Mouse (Mus musculus) macrophage (primary cell): ENCODE data around the gene Wee2. TPM values are rescaled to one million over a fixed set of nuclear protein-coding genes. Genes with fewer than 3 reads are reported as not detected.
A peak's percentile ranks its signal among the peaks of the same experiment; 100 is the strongest.

Experiments used
- H3K27ac ChIP-seq: fragments of 350-480 bp; formaldehyde crosslinking; 2 replicates; pipeline ENCODE4 v1.9.0; 2021
- H3K36me3 ChIP-seq: fragments of 350-480 bp; formaldehyde crosslinking; 2 replicates; pipeline ENCODE4 v1.9.0; 2021; ENCODE audit errors: inconsistent target
- H3K4me3 ChIP-seq: fragments of 350-480 bp; formaldehyde crosslinking; 2 replicates; pipeline ENCODE4 v1.9.0; 2021; ENCODE audit errors: inconsistent target
- H3K79me2 ChIP-seq: fragments of 350-480 bp; formaldehyde crosslinking; 2 replicates; pipeline ENCODE4 v1.9.0; 2021; ENCODE audit errors: inconsistent target
- WGBS: methylation state at CpG from one replicate; pipeline ENCODE4 v1.1.7; 2026; ENCODE audit warnings: inconsistent platforms; ENCODE audit not compliant: missing documents; 5-methylcytosine and 5-hydroxymethylcytosine counted together
- polyA plus RNA-seq: library from polyadenylated mRNA; stranded (reverse); fragments of 250-400 nt; gene quantifications from 3 replicates; pipeline ENCODE4 v1.2.4, GENCODE M21; 2018; ENCODE audit warnings: inconsistent platforms

Wee2 gene
- polyA plus RNA-seq, 1 experiment from 2014 or later = not detected

DNA sequence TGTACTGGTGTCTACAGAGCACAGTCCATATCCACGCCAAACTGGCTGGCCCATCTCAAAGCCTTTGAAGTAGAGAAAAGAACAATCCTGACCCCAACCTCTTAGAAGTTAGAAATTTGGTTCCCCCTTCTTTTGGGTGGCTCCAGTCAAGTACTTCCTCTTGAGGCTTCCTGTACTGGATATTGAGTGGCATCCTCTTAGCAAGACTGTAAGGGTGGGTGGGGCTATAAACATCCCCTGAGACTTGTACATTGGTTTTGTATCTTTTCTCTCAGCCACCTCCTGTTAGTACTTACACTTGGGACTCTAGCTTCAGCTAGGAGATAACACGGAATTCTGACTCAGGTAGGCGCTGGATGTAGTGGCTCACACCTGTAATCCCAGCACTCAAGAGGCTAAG is 8.6 kb upstream of the Wee2 start:
- no peaks in the 10 kb centered on the region for H3K79me2 ChIP-seq
- H3K27ac ChIP-seq = no peak overlapping the region
- H3K4me3 ChIP-seq = no peak overlapping the region
- WGBS = 58% methylated on average over 3 of the region's 3 CpGs
- no peaks in the 10 kb centered on the region for H3K36me3 ChIP-seq

DNA sequence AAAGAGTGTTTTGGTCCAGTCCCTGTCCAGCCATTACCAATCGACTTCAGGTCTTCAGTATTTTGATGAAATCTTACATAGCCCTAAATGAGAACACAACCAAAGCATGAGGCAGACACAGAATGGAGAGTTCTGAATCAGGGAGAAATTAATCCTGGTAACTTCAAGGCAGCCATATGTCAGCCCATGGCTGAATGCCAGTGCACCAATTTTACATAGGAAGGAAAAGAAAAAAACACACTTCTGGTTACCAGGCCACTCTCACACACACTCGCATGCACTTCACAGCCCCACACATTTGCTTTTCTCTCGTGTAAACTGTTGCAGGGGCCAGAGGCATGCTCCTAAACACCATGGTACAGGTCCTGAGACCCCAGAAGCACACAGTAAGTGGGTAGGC is 8.0 kb upstream of the Wee2 start:
- Histone ChIP-seq H3K36me3 (no peaks in the 10 kb centered on the region), H3K27ac (no peak overlapping the region)
- WGBS = 79% methylated on average over 3 of the region's 3 CpGs

DNA sequence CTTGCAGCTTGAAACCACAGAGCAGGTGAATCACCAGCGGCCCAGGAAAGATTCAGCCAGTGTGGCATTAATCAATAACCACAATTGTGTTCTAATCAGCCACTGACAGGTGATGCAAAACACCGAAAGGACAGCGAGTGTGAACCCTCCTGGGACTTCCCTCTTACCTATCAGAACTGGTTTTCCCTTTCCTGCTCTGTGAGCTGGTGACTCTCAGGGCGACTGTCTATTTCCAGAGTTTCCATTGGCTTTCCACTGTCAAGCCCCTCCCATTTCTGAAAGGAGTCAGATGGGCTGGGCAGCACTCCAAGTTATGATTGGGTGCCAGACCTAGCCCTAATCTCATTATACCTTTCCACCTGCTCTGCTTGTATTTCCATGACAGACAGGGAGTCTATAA is 7.5 kb upstream of the Wee2 start:
- H3K4me3 ChIP-seq = no peak overlapping the region
- no peaks in the 10 kb centered on the region for H3K79me2 ChIP-seq
- H3K36me3 ChIP-seq = no peaks in the 10 kb centered on the region
- WGBS = 88% methylated on average over 4 of the region's 4 CpGs
- no peak overlapping the region for H3K27ac ChIP-seq

More for the DNA sequence above, 8.0 kb upstream of the Wee2 start:
- Histone ChIP-seq H3K4me3 (no peak overlapping the region), H3K79me2 (no peaks in the 10 kb centered on the region)

DNA sequence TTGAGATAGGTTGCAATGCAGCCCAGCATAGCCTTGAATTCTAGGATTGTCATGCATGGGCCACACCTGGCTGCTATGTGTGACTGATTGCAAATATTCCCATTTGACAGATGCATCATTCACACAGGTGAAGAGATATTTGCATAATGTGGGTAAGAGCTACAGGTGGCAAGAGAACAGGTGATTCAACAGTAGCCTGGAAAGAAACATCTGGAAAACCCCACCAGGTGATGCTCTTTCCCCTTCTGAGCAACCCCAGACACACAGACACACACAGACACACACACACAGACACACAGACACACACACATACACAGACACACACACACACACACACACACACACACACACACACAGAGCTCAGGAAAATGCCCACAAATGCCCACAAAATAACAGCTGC is 7.1 kb upstream of the Wee2 start:
- H3K27ac ChIP-seq = no peak overlapping the region
- no peak overlapping the region for H3K4me3 ChIP-seq
- H3K36me3 ChIP-seq = no peaks in the 10 kb centered on the region
- no peaks in the 10 kb centered on the region for H3K79me2 ChIP-seq

DNA sequence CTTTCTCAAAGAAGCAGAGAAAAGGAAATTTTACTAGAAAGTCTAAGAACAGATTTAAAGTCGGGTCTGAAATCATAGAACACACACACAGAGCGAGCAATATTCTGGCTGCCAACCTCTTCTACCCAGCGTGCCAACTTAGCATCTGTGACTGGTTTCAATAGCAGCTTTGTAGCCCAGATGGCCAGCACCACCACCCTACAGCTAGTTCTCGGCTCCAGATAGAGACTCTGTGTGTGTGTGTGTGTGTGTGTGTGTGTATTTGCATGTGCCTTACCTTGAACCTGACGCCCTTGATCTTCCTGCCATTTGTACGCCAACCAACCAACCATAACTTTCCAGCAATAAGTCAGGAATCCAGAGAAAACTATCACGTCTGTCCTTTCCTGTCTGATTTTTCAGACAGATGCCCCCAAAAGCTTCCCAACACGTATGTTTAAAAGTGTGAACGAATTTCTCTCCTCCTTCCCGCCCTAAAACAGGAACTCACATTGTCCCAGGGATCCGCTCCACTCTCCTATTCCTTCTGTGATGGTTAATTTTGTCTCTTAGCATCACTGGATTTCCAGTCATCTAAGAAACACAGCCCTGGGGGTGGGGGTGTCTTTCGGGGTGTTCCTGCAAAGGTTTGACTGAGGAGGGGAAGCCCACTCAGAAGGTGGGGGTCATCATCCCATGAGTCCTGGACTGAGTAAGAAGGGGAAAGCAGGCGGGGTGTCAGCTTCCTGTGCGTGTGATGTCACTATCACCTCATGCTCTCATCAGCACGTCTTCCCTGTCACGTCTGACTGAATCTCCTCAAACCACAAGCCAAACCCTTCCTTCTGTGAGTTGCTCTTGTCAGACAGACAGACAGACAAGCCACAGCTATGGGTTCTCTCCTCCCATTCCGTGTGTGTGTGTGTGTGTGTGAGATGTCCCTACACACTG is 6.3 kb upstream of the Wee2 start:
- 92% methylated on average over 17 of the region's 17 CpGs for WGBS
- H3K4me3 ChIP-seq = no peak overlapping the region

DNA sequence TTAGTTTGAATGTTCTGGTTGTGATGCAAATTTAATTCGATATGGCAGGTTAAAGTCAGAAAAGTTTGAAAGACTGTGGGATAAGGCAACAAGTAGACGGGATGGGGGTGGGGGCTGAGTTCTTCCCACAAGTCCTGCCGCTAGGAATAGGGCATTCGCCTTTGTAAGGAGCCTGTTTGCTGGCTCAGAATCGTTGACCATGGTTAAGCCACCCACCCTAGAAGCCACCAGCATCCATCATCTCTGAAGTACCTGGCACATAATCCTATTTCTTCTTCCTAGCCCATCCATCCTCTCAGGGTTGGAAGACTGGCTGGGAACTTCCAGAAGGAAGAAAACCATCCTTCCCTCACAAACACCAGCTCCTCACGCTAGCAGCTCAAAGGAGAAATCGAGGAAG is 4.2 kb upstream of the Wee2 start:
- 54% methylated on average over 7 of the region's 7 CpGs for WGBS
- no peak overlapping the region for H3K27ac ChIP-seq
- H3K36me3 ChIP-seq = no peaks in the 10 kb centered on the region
- no peaks in the 10 kb centered on the region for H3K79me2 ChIP-seq
- peak overlapping the region; percentile 42; the same call in 1 of the 2 replicates for H3K4me3 ChIP-seq

More for the DNA sequence above, 6.3 kb upstream of the Wee2 start:
- Histone ChIP-seq H3K36me3 (no peaks in the 10 kb centered on the region), H3K79me2 (no peaks in the 10 kb centered on the region), H3K27ac (no peak overlapping the region)

DNA sequence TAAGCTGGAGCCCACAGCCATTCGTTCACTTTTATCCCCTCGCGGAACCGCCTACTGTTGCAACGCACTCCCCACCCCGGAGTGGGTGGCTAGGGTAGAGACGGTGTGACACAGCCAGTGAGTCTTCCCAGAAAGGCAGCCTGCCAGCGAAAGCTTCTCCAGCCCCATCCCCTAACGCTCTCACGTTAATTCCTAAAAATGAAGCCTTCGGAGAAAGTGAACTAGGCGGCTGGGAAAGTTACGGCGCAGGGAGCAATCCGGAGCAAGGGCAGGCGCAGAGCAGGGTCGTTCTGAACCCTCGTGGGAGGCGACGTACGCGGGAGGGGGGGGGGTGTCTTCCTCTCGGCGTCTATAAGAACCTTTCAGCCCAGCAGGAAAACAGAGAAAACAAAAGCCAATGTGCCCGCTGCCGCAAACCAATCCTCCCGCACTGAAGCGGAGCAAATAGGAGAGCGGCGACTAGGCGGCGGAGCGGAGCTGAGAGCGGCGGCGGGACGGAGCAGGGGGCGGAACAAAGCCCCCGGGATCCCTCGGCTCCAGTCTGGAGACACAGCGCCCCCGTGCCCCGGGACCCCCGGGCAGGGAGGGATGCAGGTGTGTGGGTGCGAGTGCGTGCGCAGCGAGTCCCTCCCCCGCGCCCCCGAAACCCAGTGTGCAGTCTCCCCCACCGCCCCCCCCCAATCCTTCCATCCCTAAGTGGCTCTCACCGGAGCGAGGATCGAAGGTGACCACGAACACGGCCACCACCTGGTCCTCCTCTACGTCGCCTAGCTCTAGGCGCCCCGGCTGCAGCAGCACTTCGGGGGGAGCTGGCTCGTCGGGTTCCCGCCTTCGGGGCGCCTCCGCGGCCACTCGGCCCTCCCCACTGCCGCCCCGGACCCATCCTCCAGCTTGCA is 3.5 kb upstream of the Wee2 start:
- Histone ChIP-seq H3K36me3 (no peaks in the 10 kb centered on the region), H3K79me2 (no peaks in the 10 kb centered on the region), H3K27ac (no peak overlapping the region), H3K4me3 (peak overlapping the region; percentile 42)
- WGBS = 2% methylated on average over 55 of the region's 72 CpGs

DNA sequence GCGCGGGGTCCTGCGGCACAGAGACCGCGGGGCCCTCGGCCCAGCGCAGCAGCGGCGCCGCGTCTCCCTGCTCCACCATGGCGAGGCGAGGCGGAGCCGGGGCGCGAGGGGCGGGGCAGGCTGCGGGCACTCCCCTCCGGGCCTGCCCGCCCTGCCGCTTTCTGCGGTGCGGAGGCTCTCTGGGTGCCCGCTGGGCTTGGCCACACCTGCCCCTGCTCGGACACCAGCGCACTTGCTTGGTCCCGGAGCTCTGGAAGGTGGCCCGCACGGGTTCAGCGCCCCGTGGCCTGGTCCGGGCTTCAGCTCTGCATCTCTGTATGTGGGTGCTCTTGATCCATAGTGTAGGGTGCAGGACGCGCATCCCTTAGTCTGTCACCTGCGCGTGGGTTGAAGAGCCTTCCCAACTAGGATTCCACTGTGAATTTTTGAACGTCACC is 2.8 kb upstream of the Wee2 start, which contains the start of gene E330009J07Rik:
TSS of gene E330009J07Rik (minus strand) at position 89 of the 437 bp plus-strand sequence.
- H3K36me3 ChIP-seq = no peaks in the 10 kb centered on the region
- 2% methylated on average over 32 of the region's 38 CpGs for WGBS
- H3K79me2 ChIP-seq = no peaks in the 10 kb centered on the region
- H3K27ac ChIP-seq = no peak within 1 kb of the TSS
- H3K4me3 ChIP-seq = peak within 1 kb of the TSS; percentile 42

DNA sequence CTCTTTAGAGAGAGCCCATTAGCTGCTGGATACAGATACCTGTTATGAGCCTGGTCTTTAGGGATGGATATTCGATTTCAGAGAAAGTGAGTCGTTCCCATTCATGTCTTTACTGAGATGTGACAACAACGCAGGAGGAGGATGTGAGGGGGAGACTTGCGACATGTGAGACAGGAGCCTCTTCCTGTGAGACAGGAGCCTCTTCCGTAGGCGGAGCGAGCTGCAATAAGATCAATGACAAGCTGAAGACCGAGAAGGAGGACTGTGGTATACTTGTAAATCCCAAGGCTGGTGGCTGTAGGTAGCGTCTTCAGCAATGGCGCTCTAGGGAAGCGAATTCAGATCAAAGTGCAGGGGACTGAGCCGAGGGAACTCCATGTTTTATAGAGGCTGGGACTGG is 843 bp downstream of the Wee2 start:
- Histone ChIP-seq H3K27ac (no peak overlapping the region), H3K4me3 (no peak overlapping the region), H3K36me3 (no peaks in the 10 kb centered on the region), H3K79me2 (no peaks in the 10 kb centered on the region)
- 31% methylated on average over 12 of the region's 12 CpGs for WGBS

DNA sequence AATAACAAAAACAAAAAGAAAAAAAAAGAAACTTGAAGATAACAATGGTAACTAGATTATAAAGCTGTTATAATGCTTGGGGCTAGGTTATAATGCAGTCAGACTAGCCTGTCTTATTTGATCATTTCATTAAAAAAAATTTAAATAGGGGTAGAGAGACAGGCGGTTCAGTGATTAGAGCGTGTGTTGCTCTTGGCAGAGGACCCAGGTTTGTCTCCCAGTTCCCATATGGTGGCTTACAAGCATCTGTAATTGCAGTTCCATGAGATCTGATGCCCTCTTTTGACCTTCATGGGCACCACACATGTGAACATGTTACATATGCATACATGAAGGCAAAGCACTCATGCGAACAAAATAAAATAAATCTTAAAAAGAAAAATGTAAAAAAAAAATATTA is 2.4 kb downstream of the Wee2 start:
- Histone ChIP-seq H3K36me3 (no peaks in the 10 kb centered on the region), H3K79me2 (no peaks in the 10 kb centered on the region), H3K27ac (no peak overlapping the region), H3K4me3 (no peak overlapping the region)
- WGBS = 90% methylated on average over 2 of the region's 3 CpGs

DNA sequence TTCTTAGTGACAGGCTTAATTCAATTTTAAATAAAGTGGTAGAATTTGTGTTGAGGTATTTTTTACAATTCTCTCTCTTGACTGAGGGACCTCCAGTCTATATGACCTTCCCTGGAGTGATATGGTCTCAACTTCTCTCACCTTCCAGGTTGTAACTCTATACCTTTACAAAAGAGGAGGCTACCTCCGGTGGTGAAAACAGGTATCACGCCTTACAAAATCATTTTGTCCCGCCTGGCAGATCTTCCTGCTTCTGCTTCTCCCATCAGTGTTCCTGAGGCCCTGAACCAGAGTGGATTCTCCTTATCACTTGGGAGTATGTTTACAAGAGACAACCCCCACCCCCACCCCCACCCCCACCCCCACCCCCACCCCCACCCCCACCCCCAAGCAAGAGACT is 2.9 kb downstream of the Wee2 start:
- H3K27ac ChIP-seq = no peak overlapping the region
- no peaks in the 10 kb centered on the region for H3K79me2 ChIP-seq
- H3K36me3 ChIP-seq = no peaks in the 10 kb centered on the region
- 53% methylated on average over 3 of the region's 3 CpGs for WGBS
- H3K4me3 ChIP-seq = no peak overlapping the region

DNA sequence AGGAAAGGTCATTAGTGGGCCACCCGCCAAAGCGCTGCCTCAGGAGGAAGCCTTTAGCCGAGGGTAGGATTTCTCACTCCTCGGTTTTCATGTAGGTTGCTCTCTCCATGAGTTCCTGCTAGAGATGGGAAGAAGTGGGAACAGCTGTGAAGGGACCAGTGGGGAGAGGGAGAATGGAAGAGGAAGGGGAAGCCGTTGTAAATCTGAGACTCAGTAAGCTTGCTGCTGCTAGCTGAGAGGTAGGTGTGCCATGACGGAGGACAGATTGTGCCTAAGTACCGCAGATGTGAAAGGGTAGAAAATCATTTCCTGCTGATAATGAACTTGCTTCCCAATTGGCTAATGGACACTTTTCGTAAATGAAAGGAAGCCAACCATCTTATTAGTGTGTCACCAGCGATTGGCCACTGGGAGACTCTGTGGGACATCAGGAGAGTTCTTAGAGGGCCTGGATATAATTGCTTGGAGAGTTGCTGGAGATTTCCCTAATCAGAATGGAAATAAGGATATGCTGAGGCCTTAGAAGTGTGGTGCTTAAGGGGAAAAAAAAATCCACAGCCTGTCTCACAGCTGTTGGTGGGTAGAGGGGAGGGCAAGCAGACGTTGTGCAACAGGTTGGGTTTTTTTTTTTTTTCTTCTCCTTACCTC is 4.5 kb downstream of the Wee2 start:
- no peaks in the 10 kb centered on the region for H3K36me3 ChIP-seq
- H3K4me3 ChIP-seq = no peak overlapping the region
- no peak overlapping the region for H3K27ac ChIP-seq
- H3K79me2 ChIP-seq = no peaks in the 10 kb centered on the region
- WGBS = 38% methylated on average over 10 of the region's 10 CpGs

DNA sequence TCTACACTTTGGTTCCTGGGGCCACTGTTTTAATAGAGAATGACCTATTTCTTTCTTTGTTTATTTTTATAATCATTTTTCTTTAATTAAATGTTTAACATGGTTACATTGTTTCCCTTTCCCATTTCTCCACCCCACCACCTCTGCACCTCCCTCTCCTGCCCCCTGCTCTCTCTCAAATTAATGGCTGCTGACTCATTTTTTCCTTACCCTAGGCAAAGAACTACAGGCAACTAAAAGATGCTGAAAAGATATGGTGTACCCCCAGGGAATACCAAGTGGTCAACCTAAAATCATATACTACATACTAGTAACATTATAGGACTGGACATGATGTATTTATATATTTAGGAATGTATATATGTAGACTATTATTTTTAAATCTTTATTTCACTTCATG is 9.7 kb downstream of the Wee2 start:
- no peaks in the 10 kb centered on the region for H3K36me3 ChIP-seq
- no peaks in the 10 kb centered on the region for H3K79me2 ChIP-seq
- H3K27ac ChIP-seq = no peak overlapping the region

DNA sequence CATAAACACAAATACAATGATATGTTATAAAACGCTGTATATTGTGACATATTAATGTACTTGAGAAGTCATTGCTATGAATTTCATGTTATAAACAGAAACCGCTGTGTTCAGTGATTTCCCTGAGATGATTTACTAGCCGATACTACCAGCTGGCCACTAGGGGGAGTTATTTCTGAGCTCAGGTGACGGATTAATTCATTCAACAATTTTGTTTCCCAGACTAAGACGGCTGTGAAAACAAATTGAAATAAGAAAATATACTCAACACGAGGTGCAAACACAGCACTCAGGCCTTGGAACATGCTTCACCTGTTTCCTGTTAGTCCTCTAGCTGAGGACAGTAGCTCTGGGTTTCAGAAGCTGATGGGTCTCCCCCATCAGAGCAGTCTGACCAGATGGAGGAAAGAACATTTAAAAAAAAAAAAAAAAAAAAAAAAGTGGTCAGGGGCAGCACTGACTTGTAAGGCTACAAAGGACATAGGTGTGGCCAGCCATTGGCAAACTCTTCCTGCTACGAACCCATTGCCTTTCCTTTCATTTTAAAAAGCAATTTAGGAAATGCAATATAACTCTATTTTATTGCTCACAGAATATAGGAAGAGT is 15.7 kb downstream of the Wee2 start:
- WGBS = 27% methylated on average over 7 of the region's 7 CpGs
- no peak overlapping the region for H3K27ac ChIP-seq
- H3K79me2 ChIP-seq = no peaks in the 10 kb centered on the region
- no peaks in the 10 kb centered on the region for H3K36me3 ChIP-seq
- no peak overlapping the region for H3K4me3 ChIP-seq

More for the DNA sequence above, 9.7 kb downstream of the Wee2 start:
- H3K4me3 ChIP-seq = no peak overlapping the region
